Mouse (Mus musculus): ENCODE data around the gene Iffo2. TPM values are rescaled to one million over a fixed set of nuclear protein-coding genes. Genes with fewer than 3 reads are reported as not detected.

Iffo2 gene
- polyA plus RNA-seq, 1 experiment = 9.5 TPM

- no peak overlapping the region for H3K4me3 ChIP-seq (ENCODE audit: insufficient read depth, low read length)
- TF ChIP-seq POLR2A (IDR thresholded peaks at IDR 0.05; ENCODE audit: borderline replicate concordance, low read depth, low read length) (no peak), CTCF (IDR thresholded peaks at IDR 0.05; ENCODE audit: low read depth, low read length) (no peak)
- H3K4me1 ChIP-seq (ENCODE audit: control insufficient read depth, insufficient read depth, low read length) = no peaks in the 10 kb centered on the region
- no peak overlapping the region for H3K27ac ChIP-seq (ENCODE audit: insufficient read depth, low read depth, low read length)
These were observed 8.4 kb upstream of the Iffo2 start for GRCm38 (mm10) chr4:139521926-139522325.

- Histone ChIP-seq H3K4me1 (ENCODE audit: control insufficient read depth, insufficient read depth, low read length) (no peaks in the 10 kb centered on the region), H3K27ac (ENCODE audit: insufficient read depth, low read depth, low read length) (no peak overlapping the region), H3K4me3 (ENCODE audit: insufficient read depth, low read length) (no peak overlapping the region)
- TF ChIP-seq POLR2A (IDR thresholded peaks at IDR 0.05; ENCODE audit: borderline replicate concordance, low read depth, low read length) (no peak), CTCF (IDR thresholded peaks at IDR 0.05; ENCODE audit: low read depth, low read length) (no peak)
These were observed 3.9 kb upstream of the Iffo2 start for GRCm38 (mm10) chr4:139526475-139526874.

- no peak overlapping the region for H3K4me3 ChIP-seq (ENCODE audit: insufficient read depth, low read length)
- H3K4me1 ChIP-seq (ENCODE audit: control insufficient read depth, insufficient read depth, low read length) = peaks cover under 1% of the 10 kb centered on the region; the same call in 1 of the 2 replicates
- no peak for TF ChIP-seq POLR2A (IDR thresholded peaks at IDR 0.05; ENCODE audit: borderline replicate concordance, low read depth, low read length)
- TF ChIP-seq CTCF (IDR thresholded peaks at IDR 0.05; ENCODE audit: low read depth, low read length) = no peak
- H3K27ac ChIP-seq (ENCODE audit: insufficient read depth, low read depth, low read length) = no peak overlapping the region
These were observed 1.7 kb downstream of the Iffo2 start for GRCm38 (mm10) chr4:139532081-139532480.

GRCm38 (mm10) chr4:139535127-139535695 lies 4.9 kb downstream of the Iffo2 start:
- Histone ChIP-seq H3K4me1 (ENCODE audit: control insufficient read depth, insufficient read depth, low read length) (peaks cover 4% of the 10 kb centered on the region; the same call in 1 of the 2 replicates), H3K27ac (ENCODE audit: insufficient read depth, low read depth, low read length) (no peak overlapping the region), H3K4me3 (ENCODE audit: insufficient read depth, low read length) (no peak overlapping the region)
- no peak for TF ChIP-seq POLR2A (IDR thresholded peaks at IDR 0.05; ENCODE audit: borderline replicate concordance, low read depth, low read length)
- TF ChIP-seq CTCF (IDR thresholded peaks at IDR 0.05; ENCODE audit: low read depth, low read length) = no peak

- TF ChIP-seq POLR2A (IDR thresholded peaks at IDR 0.05; ENCODE audit: borderline replicate concordance, low read depth, low read length) = no peak
- TF ChIP-seq CTCF (IDR thresholded peaks at IDR 0.05; ENCODE audit: low read depth, low read length) = no peak
- peaks cover 4% of the 10 kb centered on the region; the same call in 1 of the 2 replicates for H3K4me1 ChIP-seq (ENCODE audit: control insufficient read depth, insufficient read depth, low read length)
- H3K4me3 ChIP-seq (ENCODE audit: insufficient read depth, low read length) = no peak overlapping the region
- H3K27ac ChIP-seq (ENCODE audit: insufficient read depth, low read depth, low read length) = no peak overlapping the region
These were observed 5.4 kb downstream of the Iffo2 start for GRCm38 (mm10) chr4:139535719-139536118.

GRCm38 (mm10) chr4:139536706-139537105 lies 6.4 kb downstream of the Iffo2 start:
- Histone ChIP-seq H3K4me1 (ENCODE audit: control insufficient read depth, insufficient read depth, low read length) (peaks cover 4% of the 10 kb centered on the region; the same call in 1 of the 2 replicates), H3K4me3 (ENCODE audit: insufficient read depth, low read length) (no peak overlapping the region), H3K27ac (ENCODE audit: insufficient read depth, low read depth, low read length) (no peak overlapping the region)
- TF ChIP-seq POLR2A (IDR thresholded peaks at IDR 0.05; ENCODE audit: borderline replicate concordance, low read depth, low read length) (no peak), CTCF (IDR thresholded peaks at IDR 0.05; ENCODE audit: low read depth, low read length) (no peak)

- no peak overlapping the region for H3K27ac ChIP-seq (ENCODE audit: insufficient read depth, low read depth, low read length)
- H3K4me1 ChIP-seq (ENCODE audit: control insufficient read depth, insufficient read depth, low read length) = peaks cover 4% of the 10 kb centered on the region; the same call in 1 of the 2 replicates
- TF ChIP-seq POLR2A (IDR thresholded peaks at IDR 0.05; ENCODE audit: borderline replicate concordance, low read depth, low read length) = no peak
- no peak for TF ChIP-seq CTCF (IDR thresholded peaks at IDR 0.05; ENCODE audit: low read depth, low read length)
- H3K4me3 ChIP-seq (ENCODE audit: insufficient read depth, low read length) = no peak overlapping the region
These were observed 10.4 kb downstream of the Iffo2 start for GRCm38 (mm10) chr4:139540784-139541183.

- TF ChIP-seq POLR2A (IDR thresholded peaks at IDR 0.05; ENCODE audit: borderline replicate concordance, low read depth, low read length) (no peak), CTCF (IDR thresholded peaks at IDR 0.05; ENCODE audit: low read depth, low read length) (no peak)
- Histone ChIP-seq H3K4me1 (ENCODE audit: control insufficient read depth, insufficient read depth, low read length) (no peaks in the 10 kb centered on the region), H3K4me3 (ENCODE audit: insufficient read depth, low read length) (no peak overlapping the region), H3K27ac (ENCODE audit: insufficient read depth, low read depth, low read length) (no peak overlapping the region)
These were observed 15.4 kb downstream of the Iffo2 start for GRCm38 (mm10) chr4:139545791-139546190.

- Histone ChIP-seq H3K4me3 (ENCODE audit: insufficient read depth, low read length) (no peak overlapping the region), H3K27ac (ENCODE audit: insufficient read depth, low read depth, low read length) (no peak overlapping the region), H3K4me1 (ENCODE audit: control insufficient read depth, insufficient read depth, low read length) (no peaks in the 10 kb centered on the region)
- no peak for TF ChIP-seq CTCF (IDR thresholded peaks at IDR 0.05; ENCODE audit: low read depth, low read length)
- TF ChIP-seq POLR2A (IDR thresholded peaks at IDR 0.05; ENCODE audit: borderline replicate concordance, low read depth, low read length) = no peak
These were observed 19.1 kb downstream of the Iffo2 start for GRCm38 (mm10) chr4:139549448-139549847.

GRCm38 (mm10) chr4:139555235-139555634 lies 24.9 kb downstream of the Iffo2 start:
- Histone ChIP-seq H3K4me3 (ENCODE audit: insufficient read depth, low read length) (no peak overlapping the region), H3K27ac (ENCODE audit: insufficient read depth, low read depth, low read length) (no peak overlapping the region), H3K4me1 (ENCODE audit: control insufficient read depth, insufficient read depth, low read length) (no peaks in the 10 kb centered on the region)
- TF ChIP-seq POLR2A (IDR thresholded peaks at IDR 0.05; ENCODE audit: borderline replicate concordance, low read depth, low read length) (no peak), CTCF (IDR thresholded peaks at IDR 0.05; ENCODE audit: low read depth, low read length) (no peak)

Measured in bone marrow macrophage, adult 2 months (primary cell).